Mouse (Mus musculus): ENCODE results near the gene Hook1. TPM values are rescaled to one million over a fixed set of nuclear protein-coding genes. Genes with fewer than 3 reads are reported as not detected.

Gene Hook1
- polyA plus RNA-seq (2014; fragmentation: Illumina TruSeq; extraction: RNeasy Lipid Tissue Mini Kit (QIAGEN cat#74804); ENCODE audit: low read depth, low replicate concordance), result 1,364 TPM

DNA sequence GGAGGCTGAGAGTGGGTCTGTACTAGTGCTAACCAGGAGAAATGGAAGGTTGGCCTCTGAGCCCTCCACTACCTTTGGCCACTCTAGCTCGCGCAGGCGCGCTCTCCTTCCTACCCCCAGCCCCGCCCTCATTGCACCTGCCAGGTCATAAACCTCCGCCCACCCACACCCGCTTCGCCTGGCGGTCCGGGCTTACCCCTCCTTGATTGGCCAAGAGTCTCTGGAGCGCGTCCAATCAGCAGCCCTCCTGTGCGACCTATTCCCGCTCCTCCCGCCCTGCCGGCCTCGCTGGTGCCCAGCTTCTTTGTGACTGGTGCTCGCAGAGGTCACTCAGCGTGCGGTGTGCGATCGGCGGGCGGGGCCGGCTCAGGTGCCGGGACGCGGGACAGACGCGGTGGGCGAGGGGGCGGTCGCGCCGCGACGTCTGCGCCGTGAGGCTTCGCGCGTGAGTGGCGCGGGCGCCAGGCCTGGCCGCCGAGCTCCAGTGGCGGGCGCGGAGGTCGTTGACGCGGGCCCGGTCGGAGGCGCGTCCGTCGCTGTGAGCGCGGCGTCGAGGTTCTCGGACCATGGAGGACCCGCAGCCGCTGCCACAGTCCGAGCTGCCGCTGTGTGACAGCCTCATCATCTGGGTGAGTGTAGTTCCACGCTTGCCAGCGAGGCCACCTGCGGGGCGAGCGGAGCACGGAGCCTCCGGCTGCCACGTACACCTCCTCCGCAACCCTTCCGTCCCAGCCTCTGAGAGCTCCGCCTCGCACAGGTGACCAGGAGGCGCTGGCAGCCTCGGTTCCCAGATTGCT is at the start of gene Hook1:
TSS of gene Hook1 (plus strand) at position 313 of the 797 bp plus-strand sequence.

Other genes starting within 250 kb of the Hook1 start
- 0.14 TPM for gene Cyp2j13, start 110.3 kb downstream of the Hook1 start, polyA plus RNA-seq (2014; fragmentation: Illumina TruSeq; extraction: RNeasy Lipid Tissue Mini Kit (QIAGEN cat#74804); ENCODE audit: low read depth, low replicate concordance)
- gene Cyp2j12, start 173.9 kb downstream of the Hook1 start, polyA plus RNA-seq (2014; fragmentation: Illumina TruSeq; extraction: RNeasy Lipid Tissue Mini Kit (QIAGEN cat#74804); ENCODE audit: low read depth, low replicate concordance), result not detected

All from testis, adult 10 weeks (tissue).